Mouse (Mus musculus) heart, adult 11 months (tissue): ENCODE data around the gene Eif2b3.

ENCODE experiments used
- DNase-seq: peaks from one replicate; pipeline ENCODE4 v3.0.0; 2022

Gene Eif2b3

DNA sequence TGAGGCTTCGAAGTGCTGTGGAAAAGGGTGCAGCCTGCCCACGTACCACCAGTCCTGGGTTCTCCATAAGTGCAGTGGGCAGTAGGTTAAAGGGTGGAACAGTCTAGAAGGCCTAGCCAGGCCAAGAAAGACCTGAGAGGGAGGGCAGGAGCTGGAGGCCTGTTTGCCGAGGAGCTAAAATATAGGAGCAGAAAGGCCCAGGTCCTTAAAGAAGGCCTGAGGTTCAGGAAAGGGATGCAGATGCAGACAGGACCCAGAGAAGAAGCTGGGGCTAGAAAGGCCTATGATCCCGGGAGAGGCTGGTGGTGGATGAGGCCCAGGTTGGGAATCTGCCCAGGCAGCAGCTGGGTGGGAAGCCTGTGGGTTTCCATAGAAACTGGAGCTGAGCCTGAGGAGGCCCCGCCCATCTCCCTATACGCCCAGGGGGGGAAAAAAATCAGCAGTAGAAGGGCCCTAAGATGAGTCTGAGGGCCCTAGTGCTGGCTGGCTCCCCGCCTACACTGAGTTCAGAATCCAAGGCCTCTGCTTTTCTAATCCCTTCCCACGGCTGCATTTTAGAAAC, 106.2 kb downstream of the Eif2b3 start, which contains the start of gene Btbd19:
Gene Btbd19, minus strand, starts transcription at position 378 of the 562 bp plus-strand sequence.
- peak; percentile 99 for DNase-seq

DNA sequence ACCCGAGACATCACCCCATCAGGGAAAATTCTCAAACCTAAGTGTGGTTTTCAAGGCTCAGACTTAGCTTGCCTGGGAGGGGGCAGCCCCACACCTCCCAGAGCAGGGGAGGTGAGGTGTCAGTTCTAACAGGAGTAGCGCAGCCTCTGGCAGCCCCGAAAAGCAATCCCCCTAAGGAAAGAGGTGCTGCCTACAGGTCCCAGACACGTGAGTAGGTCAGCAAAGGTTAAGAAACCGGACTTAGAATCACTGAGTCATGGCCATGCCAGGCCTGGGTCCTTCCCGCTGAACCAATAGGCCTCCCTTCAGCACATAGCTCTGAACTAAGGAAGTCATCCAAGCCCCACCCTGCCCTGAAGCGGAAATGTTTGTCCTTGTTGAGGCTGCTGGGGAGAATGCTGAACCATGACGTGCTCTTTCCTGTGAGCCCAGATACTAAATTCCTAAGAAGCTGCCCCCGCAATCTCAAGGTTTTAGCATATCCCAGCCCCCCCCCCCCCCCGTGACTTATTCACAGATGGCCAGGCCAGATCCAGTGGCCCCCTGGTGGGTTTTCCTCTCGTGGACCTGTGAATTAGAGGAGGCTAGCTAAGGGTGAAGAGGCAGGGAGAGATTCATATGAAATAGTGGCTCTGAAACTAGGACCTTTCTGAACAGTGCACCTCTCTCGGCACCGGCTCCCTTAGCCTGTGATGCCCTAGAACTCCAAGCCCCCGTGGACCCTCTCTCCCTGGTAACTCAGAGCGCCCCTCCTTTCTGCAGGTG, 106.9 kb downstream of the Eif2b3 start:
- peak; percentile 100 for DNase-seq

DNA sequence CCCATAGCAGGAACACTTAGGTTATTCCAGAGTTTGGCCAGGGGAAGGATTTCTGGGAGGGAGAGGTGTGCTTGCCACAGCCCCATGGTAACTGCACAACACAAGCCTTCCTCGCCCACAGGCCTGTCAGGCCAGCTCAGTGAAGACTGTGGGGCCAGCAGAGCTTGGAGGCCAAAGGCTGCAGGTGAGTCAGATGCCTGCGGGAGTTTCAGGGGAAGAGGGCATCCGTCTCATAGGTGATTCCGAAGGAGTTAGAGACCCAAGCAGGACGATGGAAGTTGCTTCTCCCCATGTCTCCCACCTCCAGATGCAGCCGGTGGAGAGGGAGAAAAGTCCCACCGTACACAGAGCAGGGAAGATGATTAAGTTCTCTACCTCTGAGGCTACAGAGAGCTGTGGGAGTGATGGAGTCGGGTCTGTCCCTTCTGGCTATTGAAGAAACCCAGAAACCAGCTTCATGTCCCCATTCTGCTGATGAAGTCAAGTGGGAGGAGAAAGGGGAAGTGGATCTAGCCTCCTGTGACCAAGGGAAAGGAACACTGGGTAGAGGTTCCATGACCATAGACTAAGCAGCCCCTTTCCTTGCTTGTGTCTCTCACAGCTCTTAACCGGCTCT, 107.6 kb downstream of the Eif2b3 start, which contains the start of gene Tctex1d4:
Gene Tctex1d4, plus strand, starts transcription at position 120 of the 616 bp plus-strand sequence.
- DNase-seq, result peak; percentile 95

DNA sequence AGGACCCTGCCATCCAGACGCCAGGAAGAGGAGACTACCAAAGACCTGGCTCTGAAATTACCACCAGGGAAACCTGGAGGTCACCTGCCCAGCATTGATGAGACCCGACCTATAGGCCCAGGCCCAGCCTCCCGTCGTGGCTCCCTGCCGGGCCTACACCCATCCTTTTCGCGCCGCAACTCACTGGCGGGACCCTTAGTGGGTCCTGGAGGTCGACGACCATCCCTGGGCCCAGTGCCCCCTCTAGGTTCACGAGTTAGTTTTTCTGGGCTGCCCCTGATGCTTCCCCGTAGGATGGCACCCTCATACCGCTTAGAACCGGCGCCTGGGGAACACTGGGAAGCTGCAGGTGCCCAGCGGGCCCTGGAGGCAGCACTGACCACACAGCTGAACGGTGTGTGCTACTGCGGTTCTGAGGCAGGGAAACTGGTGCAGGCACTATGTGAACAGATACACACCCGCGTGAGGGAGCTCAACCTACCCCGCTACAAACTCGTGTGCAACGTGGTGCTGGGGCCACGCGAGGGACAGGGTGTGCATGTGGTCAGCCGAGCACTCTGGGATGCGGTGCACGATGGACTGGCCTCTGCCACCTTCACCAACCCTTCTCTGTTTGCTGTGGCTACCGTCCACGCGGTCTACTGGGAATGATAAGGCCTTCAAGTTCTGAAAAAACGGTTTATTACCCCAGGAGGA, 108.9 kb downstream of the Eif2b3 start:
- peak; percentile 94 for DNase-seq

DNA sequence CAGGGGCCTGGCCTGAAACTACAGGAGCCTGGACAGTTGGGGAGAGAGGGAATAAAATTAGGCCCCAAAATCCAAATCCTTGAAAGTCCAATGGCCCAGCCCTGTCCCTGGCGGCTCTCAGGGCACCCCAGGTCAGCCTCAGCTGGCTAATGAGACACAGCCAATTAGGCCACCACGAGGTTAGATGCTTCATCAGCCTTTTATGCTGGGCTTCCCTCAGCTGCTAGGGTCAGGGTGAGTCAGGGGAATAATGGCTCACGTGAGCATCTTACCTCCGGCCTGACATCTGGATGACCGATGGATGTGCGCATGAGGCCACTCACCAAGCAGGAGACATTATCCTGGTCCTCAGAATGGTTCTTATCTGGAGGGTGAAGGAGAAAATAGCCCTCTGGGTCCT, 111.6 kb downstream of the Eif2b3 start:
- DNase-seq, result no peak

DNA sequence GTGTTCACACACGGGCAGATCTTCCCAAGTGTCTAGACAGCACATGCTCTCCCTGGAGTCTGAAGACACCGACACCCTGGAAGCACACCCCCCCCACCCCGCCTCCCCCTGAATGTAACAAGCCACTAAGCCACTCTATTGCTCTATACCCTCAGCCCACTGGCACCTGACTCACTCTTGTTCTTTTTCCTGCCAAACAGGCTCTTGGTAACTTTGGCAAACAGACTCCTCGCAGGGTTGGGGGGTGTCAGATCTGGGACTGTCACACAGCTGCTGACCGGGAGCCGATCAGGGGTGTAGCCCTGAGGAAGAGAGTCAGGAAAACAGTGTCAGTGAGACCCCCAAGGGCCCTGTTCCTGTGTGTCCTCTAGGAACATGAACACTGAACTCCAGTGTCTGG, 112.0 kb downstream of the Eif2b3 start:
- DNase-seq, result no peak

DNA sequence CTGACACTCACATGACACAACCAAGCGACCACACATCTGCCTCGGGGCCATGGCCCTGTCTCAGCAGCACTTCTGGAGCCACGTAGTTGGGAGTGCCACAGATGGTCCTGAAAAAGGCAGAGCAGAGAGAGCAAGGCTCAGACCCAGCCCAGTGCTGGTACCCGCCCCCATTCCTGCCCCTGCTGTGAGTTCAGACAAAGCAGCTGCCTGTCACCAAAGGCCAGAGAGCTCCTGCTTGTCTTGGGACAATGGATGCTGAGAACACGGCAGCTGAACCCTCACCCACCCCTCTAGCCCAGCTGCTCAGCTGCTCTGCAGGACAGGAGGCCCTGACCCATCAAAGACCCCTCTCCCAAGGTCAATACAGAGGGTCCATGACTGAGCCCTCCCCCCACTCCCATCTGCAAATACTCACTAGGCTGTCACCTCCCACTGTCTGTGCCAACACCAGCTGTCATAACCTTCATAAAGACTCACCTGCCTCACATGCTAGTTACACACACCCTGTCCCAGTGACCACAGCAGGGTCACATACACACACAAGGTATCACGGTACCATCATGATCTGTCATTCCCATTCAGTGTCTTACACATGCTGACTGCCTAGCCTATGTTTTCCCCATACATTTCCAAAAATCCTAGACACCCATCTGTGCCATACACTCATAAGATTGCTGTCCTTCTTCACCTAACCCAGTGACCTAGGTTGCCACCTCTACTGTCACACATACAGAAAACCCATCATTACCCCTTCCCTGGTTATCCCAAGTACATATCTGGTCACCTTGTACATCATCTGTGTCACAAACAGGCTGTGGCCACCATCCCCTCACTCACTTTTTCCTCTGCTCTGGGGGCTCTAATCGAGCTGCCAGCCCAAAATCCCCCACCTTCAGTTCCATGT, 112.9 kb downstream of the Eif2b3 start:
- peak; percentile 93 for DNase-seq

DNA sequence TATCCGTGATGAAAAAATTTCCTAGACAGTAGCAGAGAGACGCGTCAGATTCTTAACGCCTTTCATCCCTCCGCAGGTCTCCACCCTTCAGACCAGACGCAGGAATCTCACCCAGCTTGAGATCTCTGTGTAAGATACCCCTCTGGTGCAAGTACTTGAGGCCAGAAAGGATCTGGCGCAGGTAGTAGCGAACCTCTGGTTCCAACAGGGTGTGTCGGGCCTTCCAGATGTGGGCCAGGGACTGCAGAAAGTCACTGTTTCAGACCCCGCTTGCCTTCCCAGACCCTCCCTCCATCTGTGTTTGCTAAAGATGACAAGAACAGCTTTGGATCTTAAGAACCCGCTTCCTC, 113.6 kb downstream of the Eif2b3 start:
- peak; percentile 93 for DNase-seq

DNA sequence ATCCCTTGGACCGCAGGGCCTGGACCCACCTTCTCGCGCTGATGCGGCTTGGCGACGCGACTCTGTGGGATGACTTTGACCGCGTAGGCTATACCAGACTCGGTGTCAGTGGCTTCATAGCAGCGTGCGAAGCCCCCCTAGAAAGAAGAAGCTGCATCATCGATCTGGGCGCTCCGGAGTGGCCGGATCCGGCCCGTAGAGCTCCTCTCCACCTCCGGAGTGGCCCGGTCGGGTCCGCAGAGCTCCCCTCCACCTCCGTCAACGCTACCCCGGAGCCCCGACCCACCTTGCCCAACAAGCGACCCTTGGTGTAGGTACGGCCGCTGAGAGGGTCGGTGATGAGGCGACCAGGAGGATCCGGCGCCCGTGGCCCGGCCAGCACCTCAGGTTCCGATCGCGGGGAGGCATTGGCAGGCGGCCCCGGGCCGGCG, 114.2 kb downstream of the Eif2b3 start:
- no peak for DNase-seq

DNA sequence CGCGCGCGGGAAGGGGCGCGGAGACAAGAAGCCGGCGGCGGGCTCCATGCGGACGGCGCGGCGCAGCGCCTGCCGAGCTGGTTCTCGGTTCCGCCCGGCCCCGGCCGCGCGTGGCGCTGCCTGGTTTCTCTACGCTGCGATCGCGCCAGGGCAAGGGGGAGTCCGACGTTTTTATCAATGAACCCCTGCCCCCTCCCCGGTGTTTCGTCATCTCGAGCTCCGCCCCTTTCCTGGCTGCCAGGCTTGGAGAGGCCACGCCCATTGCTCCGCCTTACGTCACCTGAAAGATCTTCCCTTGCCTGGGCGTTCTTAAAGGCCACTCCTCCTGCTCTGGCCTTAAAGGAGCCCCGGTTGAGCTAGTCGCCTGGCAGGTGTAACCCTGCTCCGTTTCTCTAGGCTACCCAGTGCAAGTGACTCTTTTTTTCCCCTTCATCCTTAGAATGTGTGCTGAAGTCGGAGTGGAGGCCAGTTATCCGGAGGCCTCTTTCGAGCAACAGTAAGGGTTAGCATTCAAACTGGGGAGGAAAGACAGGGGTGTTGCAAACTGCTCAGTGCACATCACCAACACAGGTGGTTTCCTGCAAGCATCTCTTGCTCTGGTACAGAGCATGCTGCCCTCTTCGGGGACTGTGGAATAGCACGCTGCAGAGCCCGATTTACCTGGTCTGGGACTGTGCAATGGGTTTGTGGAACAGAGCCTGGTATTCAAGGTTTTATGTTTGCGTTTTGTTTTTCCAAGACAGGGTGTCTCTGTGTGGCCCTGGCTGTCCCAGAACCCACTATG, 114.8 kb downstream of the Eif2b3 start, which contains the start of gene Plk3:
Gene Plk3, minus strand, starts transcription at position 147 of the 784 bp plus-strand sequence.
- peak; percentile 100 for DNase-seq

DNA sequence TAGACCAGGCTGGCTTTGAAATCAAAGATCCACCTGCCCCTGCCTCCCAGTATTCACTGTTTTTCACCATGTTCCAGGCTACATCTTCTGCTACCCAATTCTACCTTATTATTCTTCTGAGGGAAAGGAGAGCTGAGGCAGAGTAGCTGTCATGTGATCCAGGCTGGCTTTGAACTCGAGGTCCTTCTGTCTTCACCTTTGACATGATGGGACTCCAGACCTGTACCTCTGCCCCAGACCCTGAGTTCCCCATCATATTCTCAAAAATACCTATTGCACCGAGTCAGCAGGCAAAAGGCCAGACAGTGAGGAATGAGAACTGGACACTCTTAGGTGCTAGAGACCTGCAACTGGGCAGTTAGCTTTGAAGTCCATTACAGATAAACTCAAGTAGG, 115.4 kb downstream of the Eif2b3 start:
- no peak for DNase-seq

DNA sequence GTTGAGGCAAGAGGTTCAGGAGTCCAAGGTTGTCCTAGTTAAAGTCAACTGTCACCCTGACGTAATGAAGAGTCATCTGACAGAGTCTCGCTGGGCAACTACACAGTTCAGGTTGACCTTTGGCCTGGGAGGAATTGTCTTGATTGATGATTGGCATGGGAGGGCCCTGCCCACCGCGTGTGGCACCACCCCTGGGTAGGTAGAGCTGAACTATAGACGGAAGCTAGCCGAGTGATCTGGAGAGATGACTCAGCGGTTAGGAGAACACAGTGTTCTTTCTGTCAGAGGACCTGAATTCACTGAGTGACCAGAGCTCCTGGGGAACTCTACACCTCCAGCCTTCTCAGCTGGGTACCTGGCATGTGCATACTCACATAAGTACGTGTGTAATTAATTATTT, 116.8 kb downstream of the Eif2b3 start:
- no peak for DNase-seq
